Mouse (Mus musculus) olfactory bulb, adult 2 months (tissue): ENCODE results near the gene Ptrh1.

Experiments
- CTCF ChIP-seq: fragments of 200-500 bp; IDR thresholded peaks from 2 replicates; pipeline ENCODE4 v1.5.1; 2012; ENCODE audit warnings: low read depth, mild to moderate bottlenecking, low read length, moderate library complexity; ENCODE audit not compliant: insufficient read depth
- POLR2A ChIP-seq: fragments of 200-500 bp; IDR thresholded peaks from 2 replicates; pipeline ENCODE4 v1.6.1; 2012; ENCODE audit warnings: mild to moderate bottlenecking, low read depth, low read length, moderate library complexity; ENCODE audit not compliant: insufficient read depth

DNA sequence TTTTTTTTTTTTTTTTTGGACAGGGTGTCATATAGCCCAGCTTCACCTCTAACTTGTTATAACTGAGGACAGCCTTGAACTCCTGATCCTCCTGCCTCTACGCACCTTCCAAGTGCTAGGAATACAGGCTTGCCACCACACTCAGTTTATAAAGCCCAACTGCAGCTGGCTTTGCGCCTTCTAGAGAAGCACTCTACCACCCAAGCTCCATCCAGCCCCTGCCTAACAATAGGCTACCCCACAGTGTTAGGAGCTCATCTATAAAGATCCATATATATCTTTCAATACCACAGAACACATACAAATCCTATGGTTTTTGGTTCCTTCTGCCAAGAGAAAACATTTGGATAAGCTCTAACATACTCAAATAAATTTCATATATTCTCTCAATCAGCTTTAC, 40.9 kb downstream of the Ptrh1 start:
- TF ChIP-seq CTCF, result no peak
- no peak for TF ChIP-seq POLR2A
